Mouse (Mus musculus): ENCODE data around the gene Trim65. TPM values are rescaled to one million over a fixed set of nuclear protein-coding genes. Genes with fewer than 3 reads are reported as not detected.

Trim65 gene
- 1.7 TPM in 2 replicates for polyA plus RNA-seq (2016; fragmentation: Nextera tagmentation; extraction: Ambion mirVana)

- Histone ChIP-seq H3K36me3 (replicated peaks) (peaks cover 52% of the 10 kb centered on the region), H3K4me1 (peaks cover 44% of the 10 kb centered on the region)
- WGBS: 3% methylated on average over 69 of the region's 69 CpGs
These were observed at the start of gene Trim65 for GRCm38 (mm10) chr11:116130488-116131205. Gene Trim65 (minus strand): TSS chr11:116131128.

GRCm38 (mm10) chr11:116178411-116179121 lies 47.6 kb upstream of the Trim65 start:
- DNase-seq (ENCODE audit: extremely low spot score, low spot score): no peak
- 92% methylated on average over 20 of the region's 20 CpGs for WGBS
- Histone ChIP-seq H3K9me3 (no peaks in the 10 kb centered on the region), H3K27ac (no peak overlapping the region), H3K36me3 (replicated peaks) (peaks cover 89% of the 10 kb centered on the region), H3K27me3 (ENCODE audit: poor library complexity, severe bottlenecking) (no peaks in the 10 kb centered on the region), H3K4me3 (no peak overlapping the region), H3K4me1 (no peaks in the 10 kb centered on the region)

More at GRCm38 (mm10) chr11:116130488-116131205, at the start of gene Trim65:
- Histone ChIP-seq H3K27me3 (ENCODE audit: poor library complexity, severe bottlenecking) (peaks cover 29% of the 10 kb centered on the region), H3K9me3 (no peaks in the 10 kb centered on the region), H3K4me3 (peak within 1 kb of the TSS; percentile 66), H3K27ac (peak within 1 kb of the TSS; percentile 90)
- peak; percentile 80 for DNase-seq (ENCODE audit: extremely low spot score, low spot score)

- 88% methylated on average over 7 of the region's 7 CpGs for WGBS
- no peak overlapping the region for H3K27ac ChIP-seq
- H3K27me3 ChIP-seq (ENCODE audit: poor library complexity, severe bottlenecking): no peaks in the 10 kb centered on the region
- no peaks in the 10 kb centered on the region for H3K4me1 ChIP-seq
- no peak for DNase-seq (ENCODE audit: extremely low spot score, low spot score)
- H3K4me3 ChIP-seq: no peak overlapping the region
- no peaks in the 10 kb centered on the region for H3K9me3 ChIP-seq
- H3K36me3 ChIP-seq (replicated peaks): peaks cover 87% of the 10 kb centered on the region
These were observed 45.1 kb upstream of the Trim65 start for GRCm38 (mm10) chr11:116176010-116176409.

- peaks cover 76% of the 10 kb centered on the region for H3K36me3 ChIP-seq (replicated peaks)
- WGBS: 92% methylated on average over 22 of the region's 22 CpGs
These were observed 44.0 kb upstream of the Trim65 start for GRCm38 (mm10) chr11:116174775-116175448.

GRCm38 (mm10) chr11:116171959-116172358 lies 41.0 kb upstream of the Trim65 start:
- Histone ChIP-seq H3K36me3 (replicated peaks) (peaks cover 48% of the 10 kb centered on the region), H3K4me1 (peaks cover 15% of the 10 kb centered on the region), H3K4me3 (no peak overlapping the region), H3K27ac (no peak overlapping the region), H3K27me3 (ENCODE audit: poor library complexity, severe bottlenecking) (peaks cover 6% of the 10 kb centered on the region; the same call in 1 of the 2 replicates), H3K9me3 (no peaks in the 10 kb centered on the region)
- no peak for DNase-seq (ENCODE audit: extremely low spot score, low spot score)
- WGBS: 90% methylated on average over 2 of the region's 2 CpGs

More at GRCm38 (mm10) chr11:116174775-116175448, 44.0 kb upstream of the Trim65 start:
- H3K9me3 ChIP-seq: no peaks in the 10 kb centered on the region
- no peaks in the 10 kb centered on the region for H3K27me3 ChIP-seq (ENCODE audit: poor library complexity, severe bottlenecking)
- no peaks in the 10 kb centered on the region for H3K4me1 ChIP-seq
- H3K4me3 ChIP-seq: no peak overlapping the region
- DNase-seq (ENCODE audit: extremely low spot score, low spot score): no peak
- no peak overlapping the region for H3K27ac ChIP-seq

- H3K27me3 ChIP-seq (ENCODE audit: poor library complexity, severe bottlenecking): peaks cover 6% of the 10 kb centered on the region; the same call in 1 of the 2 replicates
- no peaks in the 10 kb centered on the region for H3K9me3 ChIP-seq
- H3K27ac ChIP-seq: no peak overlapping the region
- DNase-seq (ENCODE audit: extremely low spot score, low spot score): no peak
- 87% methylated on average over 5 of the region's 5 CpGs for WGBS
- H3K4me3 ChIP-seq: no peak overlapping the region
- peaks cover 29% of the 10 kb centered on the region for H3K4me1 ChIP-seq
- H3K36me3 ChIP-seq (replicated peaks): peaks cover 44% of the 10 kb centered on the region
These were observed 39.3 kb upstream of the Trim65 start for GRCm38 (mm10) chr11:116170003-116170800.

- Histone ChIP-seq H3K9me3 (no peaks in the 10 kb centered on the region), H3K36me3 (replicated peaks) (peaks cover 44% of the 10 kb centered on the region), H3K27ac (no peak overlapping the region), H3K4me3 (peak overlapping the region; percentile 68; the same call in 1 of the 2 replicates), H3K27me3 (ENCODE audit: poor library complexity, severe bottlenecking) (peaks cover 6% of the 10 kb centered on the region; the same call in 1 of the 2 replicates), H3K4me1 (peaks cover 29% of the 10 kb centered on the region)
- WGBS: 86% methylated on average over 3 of the region's 3 CpGs
- no peak for DNase-seq (ENCODE audit: extremely low spot score, low spot score)
These were observed 38.3 kb upstream of the Trim65 start for GRCm38 (mm10) chr11:116169214-116169613.

- peaks cover 39% of the 10 kb centered on the region for H3K4me1 ChIP-seq
- H3K9me3 ChIP-seq: no peaks in the 10 kb centered on the region
- H3K27me3 ChIP-seq (ENCODE audit: poor library complexity, severe bottlenecking): peaks cover 6% of the 10 kb centered on the region; the same call in 1 of the 2 replicates
- H3K4me3 ChIP-seq: peak within 1 kb of the TSS; percentile 68
- peak; percentile 95 for DNase-seq (ENCODE audit: extremely low spot score, low spot score)
- under 1% methylated on average over 40 of the region's 40 CpGs for WGBS
- H3K27ac ChIP-seq: peak within 1 kb of the TSS; percentile 92
- H3K36me3 ChIP-seq (replicated peaks): peaks cover 44% of the 10 kb centered on the region
These were observed 37.0 kb upstream of the Trim65 start, which contains the start of gene Fbf1 for GRCm38 (mm10) chr11:116167884-116168439. Gene Fbf1 (minus strand): TSS chr11:116168166.

GRCm38 (mm10) chr11:116167232-116167631 lies 36.3 kb upstream of the Trim65 start:
- 21% methylated on average over 6 of the region's 6 CpGs for WGBS
- H3K4me3 ChIP-seq: peak overlapping the region; percentile 68
- peak overlapping the region; percentile 92 for H3K27ac ChIP-seq
- no peak for DNase-seq (ENCODE audit: extremely low spot score, low spot score)
- peaks cover 47% of the 10 kb centered on the region for H3K4me1 ChIP-seq
- peaks cover 6% of the 10 kb centered on the region; the same call in 1 of the 2 replicates for H3K27me3 ChIP-seq (ENCODE audit: poor library complexity, severe bottlenecking)
- H3K36me3 ChIP-seq (replicated peaks): peaks cover 41% of the 10 kb centered on the region
- H3K9me3 ChIP-seq: no peaks in the 10 kb centered on the region

- no peak for DNase-seq (ENCODE audit: extremely low spot score, low spot score)
- no peak overlapping the region for H3K4me3 ChIP-seq
- 45% methylated on average over 9 of the region's 9 CpGs for WGBS
These were observed 32.1 kb upstream of the Trim65 start for GRCm38 (mm10) chr11:116163002-116163401.

GRCm38 (mm10) chr11:116162146-116162545 lies 31.2 kb upstream of the Trim65 start:
- H3K27me3 ChIP-seq (ENCODE audit: poor library complexity, severe bottlenecking): no peaks in the 10 kb centered on the region
- H3K4me1 ChIP-seq: peaks cover 43% of the 10 kb centered on the region
- no peaks in the 10 kb centered on the region for H3K9me3 ChIP-seq
- no peak for DNase-seq (ENCODE audit: extremely low spot score, low spot score)
- peak overlapping the region; percentile 66; the same call in 1 of the 2 replicates for H3K27ac ChIP-seq
- H3K36me3 ChIP-seq (replicated peaks): peaks cover 89% of the 10 kb centered on the region
- H3K4me3 ChIP-seq: no peak overlapping the region
- 85% methylated on average over 10 of the region's 10 CpGs for WGBS

More at GRCm38 (mm10) chr11:116163002-116163401, 32.1 kb upstream of the Trim65 start:
- no peaks in the 10 kb centered on the region for H3K9me3 ChIP-seq
- H3K27ac ChIP-seq: peak overlapping the region; percentile 66
- no peaks in the 10 kb centered on the region for H3K27me3 ChIP-seq (ENCODE audit: poor library complexity, severe bottlenecking)
- H3K36me3 ChIP-seq (replicated peaks): peaks cover 80% of the 10 kb centered on the region
- peaks cover 47% of the 10 kb centered on the region for H3K4me1 ChIP-seq

Measured in forebrain, embryonic 10.5 days (tissue).